Comparison of ENCODE assay signal across 8 mouse cellular contexts in the genomic region with DNA sequence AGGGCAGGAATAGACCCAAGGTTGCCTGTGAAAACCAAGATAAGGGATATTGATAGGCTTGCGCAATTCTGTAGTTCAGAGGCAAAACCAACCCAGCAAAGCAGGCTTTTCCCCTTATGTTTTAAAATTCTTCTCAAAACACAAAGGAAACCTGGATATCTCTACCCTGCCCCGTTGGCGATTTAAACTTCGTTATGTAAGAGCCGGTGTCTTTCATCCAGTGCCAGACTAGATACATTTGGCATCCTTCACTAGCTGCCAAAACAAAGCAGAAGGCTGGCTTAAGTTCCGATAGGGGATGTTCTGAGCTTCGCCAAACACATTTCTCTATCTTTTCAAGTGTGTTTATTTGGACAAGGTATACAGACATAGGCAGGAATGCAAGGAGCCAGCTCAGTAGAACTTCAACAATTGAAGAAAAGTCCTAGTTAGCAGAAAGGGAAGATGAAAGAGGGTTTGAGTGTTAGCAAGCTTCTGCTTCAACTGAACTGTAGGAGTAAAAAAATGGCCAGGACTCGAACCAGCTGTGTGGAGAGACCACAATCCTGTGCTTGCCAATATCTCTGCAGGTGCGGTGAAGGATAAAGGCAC.
DNase-seq lines count a peak whose midpoint lies in the region; ATAC-seq and TF ChIP-seq lines count a peak whose summit lies in the region.

No protein-coding gene starts in this region.

- H3K36me3 ChIP-seq in neural tube, embryonic 15.5 days: no peaks in the 10 kb centered on the region
- no peaks in the 10 kb centered on the region for H3K36me3 ChIP-seq in embryonic facial prominence, embryonic 12.5 days
- no peaks in the 10 kb centered on the region for H3K36me3 ChIP-seq in limb, embryonic 14.5 days (ENCODE audit: control insufficient read depth, insufficient read depth, low read length)

- H3K27me3 ChIP-seq in neural tube, embryonic 15.5 days (replicated peaks): no peaks in the 10 kb centered on the region
- H3K27me3 ChIP-seq in embryonic facial prominence, embryonic 12.5 days: no peaks in the 10 kb centered on the region
- H3K27me3 ChIP-seq in limb, embryonic 14.5 days (ENCODE audit: control insufficient read depth, insufficient read depth, low read length): no peaks in the 10 kb centered on the region

- ATAC-seq in cerebellum, adult (ENCODE audit: insufficient number of reproducible peaks, low FRiP score, low TSS enrichment): peak; percentile 76
- ATAC-seq in neural tube, embryonic 15.5 days (ENCODE audit: low FRiP score): no peak
- no peak for ATAC-seq in embryonic facial prominence, embryonic 12.5 days (ENCODE audit: insufficient number of reproducible peaks, insufficient read depth, low FRiP score, low TSS enrichment)
- no peak for ATAC-seq in limb, embryonic 14.5 days (ENCODE audit: low FRiP score, low read depth)
- no peak for ATAC-seq in erythroid progenitor cell, adult 5-6 weeks (replicated peaks; ENCODE audit: low FRiP score, poor library complexity, severe bottlenecking)

- H3K9ac ChIP-seq in neural tube, embryonic 15.5 days (replicated peaks): no peak overlapping the region
- H3K9ac ChIP-seq in embryonic facial prominence, embryonic 12.5 days: no peak overlapping the region
- no peak overlapping the region for H3K9ac ChIP-seq in limb, embryonic 14.5 days (ENCODE audit: low read depth, low read length, severe bottlenecking)

- DNase-seq in cerebellum, postnatal 4 days (ENCODE audit: low spot score in 2 of 2): no peak
- no peak for DNase-seq in neural tube, embryonic 10.5 days (ENCODE audit: extremely low spot score, low spot score)
- DNase-seq in limb, embryonic 14.5 days (ENCODE audit: low spot score): peak; percentile 69
- no peak for DNase-seq in right cerebral cortex, adult 18-20 months

- no peaks in the 10 kb centered on the region for H3K9me3 ChIP-seq in neural tube, embryonic 15.5 days (replicated peaks)
- no peaks in the 10 kb centered on the region for H3K9me3 ChIP-seq in embryonic facial prominence, embryonic 12.5 days
- no peaks in the 10 kb centered on the region for H3K9me3 ChIP-seq in limb, embryonic 14.5 days (ENCODE audit: control insufficient read depth, low read length)

- TF ChIP-seq POLR2A in limb, embryonic 14.5 days (IDR thresholded peaks at IDR 0.05; ENCODE audit: borderline replicate concordance, extremely low read depth, insufficient read depth, insufficient read length): no peak

- peaks cover 22% of the 10 kb centered on the region for H3K4me1 ChIP-seq in neural tube, embryonic 15.5 days
- peaks cover 32% of the 10 kb centered on the region for H3K4me1 ChIP-seq in embryonic facial prominence, embryonic 12.5 days
- peaks cover 16% of the 10 kb centered on the region for H3K4me1 ChIP-seq in limb, embryonic 14.5 days (ENCODE audit: control insufficient read depth, insufficient read depth, low read length)

- H3K27ac ChIP-seq in neural tube, embryonic 15.5 days (replicated peaks): peak overlapping the region; percentile 9; the same call in 1 of the 2 replicates
- 0 out of 2 replicates have a peak overlapping the region, but pooled peaks have one; percentile 48 for H3K27ac ChIP-seq in embryonic facial prominence, embryonic 12.5 days
- H3K27ac ChIP-seq in limb, embryonic 14.5 days (replicated peaks; ENCODE audit: low read depth, low read length): 0 out of 2 replicates have a peak overlapping the region, but pooled peaks have one; percentile 4

- no peak overlapping the region for H3K4me2 ChIP-seq in neural tube, embryonic 15.5 days
- H3K4me2 ChIP-seq in embryonic facial prominence, embryonic 12.5 days (replicated peaks): no peak overlapping the region
- no peak overlapping the region for H3K4me2 ChIP-seq in limb, embryonic 14.5 days (replicated peaks; ENCODE audit: low read depth, low read length, severe bottlenecking)

- WGBS in neural tube, embryonic 15.5 days: 67% methylated on average over 9 of the region's 9 CpGs
- 78% methylated on average over 9 of the region's 9 CpGs for WGBS in embryonic facial prominence, embryonic 12.5 days
- 61% methylated on average over 9 of the region's 9 CpGs for WGBS in limb, embryonic 14.5 days

- H3K4me3 ChIP-seq in neural tube, embryonic 15.5 days (replicated peaks): no peak overlapping the region
- no peak overlapping the region for H3K4me3 ChIP-seq in embryonic facial prominence, embryonic 12.5 days
- no peak overlapping the region for H3K4me3 ChIP-seq in limb, embryonic 14.5 days (replicated peaks; ENCODE audit: low read length)
